Mouse (Mus musculus) hindbrain, postnatal 0 days (tissue): ENCODE measurements around the gene Plpp1. TPM values are rescaled to one million over a fixed set of nuclear protein-coding genes. Genes with fewer than 3 reads are reported as not detected.
A peak's percentile ranks its signal among the peaks of the same experiment; 100 is the strongest.

Experiments
- ATAC-seq: fragments of 200-750 bp; cut with Nextera tagmentation; 2 replicates; pipeline ENCODE4 v1.8.0; 2017; ENCODE audit warnings: mild to moderate bottlenecking, moderate TSS enrichment, moderate library complexity
- DNase-seq: peaks from one replicate; pipeline ENCODE4 v3.0.0-alpha.2; 2015; ENCODE audit warnings: low spot score
- H3K27ac ChIP-seq: fragments of 300-500 bp; sonication (generic); 2 replicates; pipeline ENCODE4 v1.5.1; 2014; ENCODE audit warnings: mild to moderate bottlenecking
- H3K27me3 ChIP-seq: fragments of 300-500 bp; sonication (generic); 2 replicates; pipeline ENCODE4 v1.6.1; 2014; ENCODE audit warnings: low read length, mixed read lengths; ENCODE audit not compliant: insufficient read depth
- H3K36me3 ChIP-seq: fragments of 300-500 bp; sonication (generic); 2 replicates; pipeline ENCODE4 v1.6.1; 2014; ENCODE audit warnings: low read length, mixed read lengths; ENCODE audit not compliant: insufficient read depth
- H3K4me1 ChIP-seq: fragments of 300-500 bp; sonication (generic); 2 replicates; pipeline ENCODE4 v1.6.1; 2014; ENCODE audit warnings: antibody characterized with exemption, low read length, mixed read lengths; ENCODE audit not compliant: insufficient read depth
- H3K4me2 ChIP-seq: fragments of 300-500 bp; sonication (generic); 2 replicates; pipeline ENCODE4 v1.6.1; 2014; ENCODE audit warnings: low read depth, mild to moderate bottlenecking, low read length, moderate library complexity, mixed read lengths
- H3K4me3 ChIP-seq: fragments of 300-500 bp; sonication (generic); 2 replicates; pipeline ENCODE4 v1.5.1; 2014; ENCODE audit warnings: low read length
- H3K9ac ChIP-seq: fragments of 300-500 bp; sonication (generic); replicated peaks from 2 replicates; pipeline ENCODE4 v1.6.1; 2014; ENCODE audit warnings: mild to moderate bottlenecking, low read length, moderate library complexity, mixed read lengths
- H3K9me3 ChIP-seq: fragments of 300-500 bp; sonication (generic); 2 replicates; pipeline ENCODE4 v1.6.1; 2016; ENCODE audit warnings: low read length, mixed read lengths
- CTCF ChIP-seq: IDR thresholded peaks from 2 replicates; pipeline ENCODE4 v1.5.1; 2016; ENCODE audit warnings: antibody characterized with exemption, control low read depth, low read depth
- WGBS: fragments of 180-500 bp; shearing (Covaris S2); extraction: QIAGEN DNeasy Blood & Tissue Kit; methylation state at CpG from one replicate; pipeline ENCODE4 v1.1.7; 2014; 5-methylcytosine and 5-hydroxymethylcytosine counted together
- polyA plus RNA-seq: library from polyadenylated mRNA; unstranded; fragments of >200 nt; fragmentation: Nextera tagmentation; extraction: Ambion mirVana; gene quantifications from 2 replicates; pipeline ENCODE4 v1.2.1, GENCODE M21; 2015
- total RNA-seq: library from RNA; depleted of rRNA; stranded (reverse); fragments of >200 nt; gene quantifications from 2 replicates; pipeline ENCODE4 v1.2.3, GENCODE M21; 2014

The Plpp1 gene
- total and polyA plus RNA-seq, 2 experiments from 2014 or later: 54.0 to 88.1 TPM

DNA sequence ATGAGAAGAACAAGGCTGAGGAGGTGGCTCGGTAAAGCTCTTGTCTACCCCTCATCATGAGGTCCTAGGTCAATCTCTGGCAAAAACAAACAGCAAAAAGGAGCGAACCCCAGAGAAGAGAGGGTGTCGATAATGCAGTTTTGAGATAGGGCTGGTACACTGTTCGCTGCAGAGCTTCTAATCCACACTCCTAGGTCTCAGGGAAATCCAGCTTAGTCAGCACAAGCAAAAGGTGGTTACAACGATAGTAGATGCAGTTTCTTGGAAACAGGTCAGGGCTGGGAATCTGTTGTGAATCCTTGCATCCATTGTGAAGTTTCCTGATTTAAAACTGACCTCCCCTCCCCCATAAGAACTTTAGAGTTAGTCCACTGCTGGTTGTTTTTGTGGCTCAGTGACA lies 9.8 kb upstream of the Plpp1 start:
- no peak for ATAC-seq
- 82% methylated on average over 5 of the region's 5 CpGs for WGBS
- TF ChIP-seq CTCF: no peak

GRCm38 (mm10) chr13:112791906-112792305 lies 8.7 kb upstream of the Plpp1 start:
- Histone ChIP-seq H3K4me1 (no peaks in the 10 kb centered on the region), H3K4me3 (no peak overlapping the region), H3K9ac (no peak overlapping the region), H3K9me3 (no peaks in the 10 kb centered on the region), H3K4me2 (no peak overlapping the region), H3K27ac (no peak overlapping the region), H3K36me3 (no peaks in the 10 kb centered on the region), H3K27me3 (no peaks in the 10 kb centered on the region)
- DNase-seq (no peak), ATAC-seq (no peak)
- WGBS: 85% methylated on average over 5 of the region's 5 CpGs
- TF ChIP-seq CTCF: no peak

More for the DNA sequence above, 9.8 kb upstream of the Plpp1 start:
- Histone ChIP-seq H3K4me1 (no peaks in the 10 kb centered on the region), H3K4me3 (no peak overlapping the region), H3K27me3 (no peaks in the 10 kb centered on the region), H3K36me3 (no peaks in the 10 kb centered on the region), H3K4me2 (no peak overlapping the region), H3K9ac (no peak overlapping the region), H3K27ac (no peak overlapping the region), H3K9me3 (no peaks in the 10 kb centered on the region)
- no peak for DNase-seq

GRCm38 (mm10) chr13:112798243-112798952 lies 2.2 kb upstream of the Plpp1 start:
- ATAC-seq (no peak), DNase-seq (no peak)
- H3K36me3 ChIP-seq: no peaks in the 10 kb centered on the region
- no peak overlapping the region for H3K27ac ChIP-seq
- no peaks in the 10 kb centered on the region for H3K9me3 ChIP-seq
- TF ChIP-seq CTCF: no peak
- H3K4me2 ChIP-seq: no peak overlapping the region
- WGBS: 96% methylated on average over 9 of the region's 9 CpGs
- H3K27me3 ChIP-seq: no peaks in the 10 kb centered on the region
- peaks cover 11% of the 10 kb centered on the region for H3K4me1 ChIP-seq
- H3K4me3 ChIP-seq: no peak overlapping the region
- no peak overlapping the region for H3K9ac ChIP-seq

- Histone ChIP-seq H3K27ac (no peak overlapping the region), H3K9ac (no peak overlapping the region), H3K9me3 (no peaks in the 10 kb centered on the region), H3K4me1 (peaks cover 11% of the 10 kb centered on the region), H3K36me3 (no peaks in the 10 kb centered on the region), H3K4me3 (no peak overlapping the region), H3K4me2 (no peak overlapping the region), H3K27me3 (no peaks in the 10 kb centered on the region)
- DNase-seq (no peak), ATAC-seq (no peak)
- no peak for TF ChIP-seq CTCF
- WGBS: 77% methylated on average over 9 of the region's 9 CpGs
Measured at GRCm38 (mm10) chr13:112798953-112799305, 1.7 kb upstream of the Plpp1 start.

GRCm38 (mm10) chr13:112799721-112800241 lies 811 bp upstream of the Plpp1 start:
- 75% methylated on average over 8 of the region's 8 CpGs for WGBS
- Histone ChIP-seq H3K4me2 (peak overlapping the region; percentile 84; the same call in 1 of the 2 replicates), H3K9me3 (no peaks in the 10 kb centered on the region), H3K27ac (peak overlapping the region; percentile 96), H3K4me3 (no peak overlapping the region), H3K36me3 (no peaks in the 10 kb centered on the region), H3K27me3 (no peaks in the 10 kb centered on the region), H3K9ac (no peak overlapping the region), H3K4me1 (peaks cover 11% of the 10 kb centered on the region)
- no peak for ATAC-seq
- no peak for DNase-seq
- TF ChIP-seq CTCF: no peak

DNA sequence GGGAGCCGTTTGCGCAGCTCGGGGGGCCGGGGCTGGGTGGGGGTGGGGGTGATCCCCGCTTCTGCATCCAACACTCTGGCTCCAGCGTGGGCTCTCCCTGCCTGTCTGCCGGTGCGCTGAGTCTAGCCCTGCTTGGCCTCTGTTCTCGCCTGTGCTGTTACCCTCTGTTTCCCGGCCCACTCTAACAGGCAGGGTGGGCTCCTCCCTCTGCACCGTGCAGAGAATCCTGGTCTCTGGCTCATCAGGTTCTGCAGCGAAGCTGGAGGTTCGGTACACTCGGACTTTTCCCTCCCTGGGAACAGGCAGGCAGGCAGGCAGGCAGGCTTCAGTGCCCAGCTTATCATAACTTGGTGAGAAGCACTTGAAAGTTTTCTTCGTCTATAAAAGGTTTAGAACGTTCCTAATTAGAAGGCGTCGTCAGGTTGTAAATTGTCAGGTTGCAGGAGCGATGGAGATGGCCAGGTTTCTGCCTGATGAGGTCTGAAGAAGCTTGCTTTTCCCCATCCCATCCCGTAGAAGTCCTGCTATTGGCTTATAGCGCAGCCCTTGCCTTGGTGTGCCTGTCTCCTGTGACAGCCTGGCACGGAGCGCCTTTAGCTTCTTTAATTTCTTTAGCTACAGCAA lies 901 bp downstream of the Plpp1 start:
- H3K27ac ChIP-seq: peak overlapping the region; percentile 96
- peak overlapping the region; percentile 85 for H3K4me3 ChIP-seq
- H3K4me2 ChIP-seq: peak overlapping the region; percentile 84
- DNase-seq: peak; percentile 16
- WGBS: under 1% methylated on average over 22 of the region's 23 CpGs
- H3K4me1 ChIP-seq: peaks cover 11% of the 10 kb centered on the region
- H3K36me3 ChIP-seq: peaks cover 6% of the 10 kb centered on the region; the same call in 1 of the 2 replicates
- no peaks in the 10 kb centered on the region for H3K27me3 ChIP-seq
- ATAC-seq: peak; percentile 75
- TF ChIP-seq CTCF: no peak
- no peaks in the 10 kb centered on the region for H3K9me3 ChIP-seq
- H3K9ac ChIP-seq: peak overlapping the region; percentile 95

- DNase-seq: no peak
- no peak for ATAC-seq
- no peak for TF ChIP-seq CTCF
- H3K4me2 ChIP-seq: peak overlapping the region; percentile 13; the same call in 1 of the 2 replicates
- H3K4me3 ChIP-seq: no peak overlapping the region
- H3K27ac ChIP-seq: no peak overlapping the region
- 71% methylated on average over 7 of the region's 7 CpGs for WGBS
- H3K27me3 ChIP-seq: no peaks in the 10 kb centered on the region
- H3K9ac ChIP-seq: no peak overlapping the region
- H3K9me3 ChIP-seq: no peaks in the 10 kb centered on the region
- H3K36me3 ChIP-seq: peaks cover 13% of the 10 kb centered on the region; the same call in 1 of the 2 replicates
- peaks cover 11% of the 10 kb centered on the region for H3K4me1 ChIP-seq
Measured at GRCm38 (mm10) chr13:112803106-112803505, 2.5 kb downstream of the Plpp1 start.
